Comparison of ENCODE assay signal across 17 mouse cellular contexts in genomic region chr16:43925846-43926245, GRCm38 (mm10).
"Had no signal": no experiment of that assay in that cellular context is flagged by ENCODE, and none has a peak within 500 bp of the region (broad histone marks: within the 10 kb centered on the region; RNA-seq: fewer than 3 reads in every experiment).

No protein-coding gene starts in this region.

- H3K9ac ChIP-seq: liver, embryonic 15.5 days; liver, postnatal 0 days; lung, embryonic 15.5 days; midbrain, embryonic 13.5 days; midbrain, embryonic 15.5 days; neural tube, embryonic 12.5 days had no signal

- ATAC-seq: liver, postnatal 0 days; lung, postnatal 0 days; midbrain, embryonic 13.5 days; midbrain, embryonic 15.5 days had no signal

- H3K4me1 ChIP-seq: liver, embryonic 15.5 days; neural tube, embryonic 12.5 days had no signal

- H3K4me3 ChIP-seq: liver, embryonic 15.5 days; lung, embryonic 15.5 days; megakaryocyte, embryonic 14.5 days; midbrain, embryonic 13.5 days; midbrain, embryonic 15.5 days; neural tube, embryonic 12.5 days had no signal

- H3K36me3 ChIP-seq: liver, embryonic 15.5 days; lung, embryonic 15.5 days; midbrain, embryonic 13.5 days; midbrain, embryonic 15.5 days; neural tube, embryonic 12.5 days had no signal

- H3K27me3 ChIP-seq: liver, embryonic 15.5 days; lung, embryonic 15.5 days; megakaryocyte, embryonic 14.5 days; midbrain, embryonic 13.5 days; midbrain, embryonic 15.5 days; neural tube, embryonic 12.5 days had no signal

- H3K4me2 ChIP-seq: liver, embryonic 15.5 days; lung, embryonic 15.5 days; midbrain, embryonic 11.5 days; midbrain, embryonic 13.5 days; midbrain, embryonic 15.5 days; neural tube, embryonic 12.5 days had no signal

- H3K27ac ChIP-seq: liver, embryonic 15.5 days; lung, embryonic 15.5 days; macrophage; midbrain, embryonic 13.5 days; midbrain, embryonic 15.5 days; neural tube, embryonic 12.5 days had no signal

- H3K9me3 ChIP-seq: liver, embryonic 15.5 days; lung, embryonic 15.5 days; megakaryocyte, embryonic 14.5 days; midbrain, embryonic 13.5 days; midbrain, embryonic 15.5 days; neural tube, embryonic 12.5 days had no signal

- DNase-seq: liver, postnatal 0 days; lung, adult 2 months; lung, postnatal 14 days; lung, postnatal 36 days; right cerebral cortex, postnatal 14 days; thymus, adult 2 months; thymus, postnatal 25 days; thymus, postnatal 4 days had no signal
